Mouse (Mus musculus) lung, adult 2 months (tissue): ENCODE measurements around the gene Ckap2l. TPM values are rescaled to one million over a fixed set of nuclear protein-coding genes. Genes with fewer than 3 reads are reported as not detected.

ENCODE experiments used
- DNase-seq: peaks from one replicate; pipeline ENCODE4 v3.0.0; 2022
- H3K4me1 ChIP-seq: fragments of 200-500 bp; 2 replicates; pipeline ENCODE4 v1.6.1; 2011; ENCODE audit warnings: low read length; ENCODE audit not compliant: control insufficient read depth, insufficient read depth
- H3K4me3 ChIP-seq: fragments of 200-500 bp; replicated peaks from 2 replicates; pipeline ENCODE3; 2011; ENCODE audit warnings: low read depth, mild to moderate bottlenecking, control low read depth, low read length; ENCODE audit errors: extremely low read depth
- CTCF ChIP-seq: fragments of 200-500 bp; IDR thresholded peaks from 2 replicates; pipeline ENCODE4 v1.5.1; 2011; ENCODE audit warnings: mild to moderate bottlenecking, low read length, control low read depth; ENCODE audit not compliant: insufficient read depth
- POLR2A ChIP-seq: fragments of 200-500 bp; IDR thresholded peaks from 2 replicates; pipeline ENCODE4 v1.6.1; 2011; ENCODE audit warnings: low read depth, mild to moderate bottlenecking, control low read depth, low read length, borderline replicate concordance; ENCODE audit errors: extremely low read depth
- WGBS: fragments of 180-500 bp; shearing (Covaris S2); methylation state at CpG from one replicate; pipeline ENCODE4 v1.1.7; 2018; 5-methylcytosine and 5-hydroxymethylcytosine counted together
- polyA plus RNA-seq: library from polyadenylated mRNA; depleted of rRNA; stranded (reverse); fragments of >200 nt; gene quantifications from 2 replicates; pipeline ENCODE4 v1.2.3, GENCODE M21; 2012; rRNA removed

The Ckap2l gene
- polyA plus RNA-seq, 1 experiment, result 0.60 TPM

DNA sequence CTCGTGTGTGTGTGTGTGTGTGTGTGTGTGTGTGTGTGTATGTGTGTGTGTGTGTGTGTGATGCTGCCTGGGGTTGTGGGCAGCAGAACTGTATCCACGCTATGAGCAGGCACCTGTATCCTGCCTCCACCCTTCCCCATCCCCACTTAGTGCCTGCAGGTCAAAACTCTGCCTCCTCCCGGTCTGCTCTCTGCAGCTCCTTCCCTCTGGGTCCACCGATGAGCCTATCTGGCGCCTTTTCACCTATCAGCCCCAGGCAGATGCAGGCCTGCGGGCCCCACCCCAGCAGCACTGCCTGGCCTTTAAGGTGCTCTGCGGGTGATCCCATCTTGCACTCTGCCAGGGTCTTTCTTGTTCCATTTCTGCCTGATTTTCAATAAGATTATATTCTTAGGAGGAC is 69.3 kb downstream of the Ckap2l start:
- no peak for DNase-seq
- WGBS, result 71% methylated on average over 6 of the region's 7 CpGs
- Histone ChIP-seq H3K4me1 (no peaks in the 10 kb centered on the region), H3K4me3 (no peak overlapping the region)
- TF ChIP-seq CTCF (no peak), POLR2A (no peak)

DNA sequence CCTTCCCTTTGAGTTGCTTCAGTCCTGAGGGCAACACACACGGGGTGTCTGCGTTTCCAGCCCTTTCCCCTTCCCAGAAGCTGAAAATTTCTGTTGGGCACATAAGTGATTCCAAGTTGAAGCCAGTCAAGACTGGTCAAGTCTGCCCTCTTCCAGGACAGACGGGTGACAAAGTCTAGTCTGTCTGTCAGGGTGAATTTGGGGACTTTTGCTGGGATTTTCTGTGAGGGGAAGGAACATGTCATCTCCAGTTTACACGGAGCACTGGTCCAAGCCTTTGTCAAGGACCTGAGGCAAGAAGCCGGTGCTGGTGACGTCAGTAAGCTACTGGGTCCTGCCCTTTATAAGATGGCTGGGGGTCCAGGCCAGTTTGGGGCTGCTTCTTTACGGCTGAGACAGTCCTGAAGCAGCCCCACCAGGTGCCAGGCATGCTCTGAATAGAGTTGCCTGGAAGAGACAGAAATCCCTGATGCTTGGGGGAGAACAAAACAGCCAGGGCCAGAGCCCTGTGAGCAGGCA is 69.9 kb downstream of the Ckap2l start:
- H3K4me1 ChIP-seq, result no peaks in the 10 kb centered on the region
- no peak for DNase-seq
- WGBS, result 81% methylated on average over 7 of the region's 7 CpGs
- TF ChIP-seq POLR2A (no peak), CTCF (no peak)
- H3K4me3 ChIP-seq, result no peak overlapping the region

DNA sequence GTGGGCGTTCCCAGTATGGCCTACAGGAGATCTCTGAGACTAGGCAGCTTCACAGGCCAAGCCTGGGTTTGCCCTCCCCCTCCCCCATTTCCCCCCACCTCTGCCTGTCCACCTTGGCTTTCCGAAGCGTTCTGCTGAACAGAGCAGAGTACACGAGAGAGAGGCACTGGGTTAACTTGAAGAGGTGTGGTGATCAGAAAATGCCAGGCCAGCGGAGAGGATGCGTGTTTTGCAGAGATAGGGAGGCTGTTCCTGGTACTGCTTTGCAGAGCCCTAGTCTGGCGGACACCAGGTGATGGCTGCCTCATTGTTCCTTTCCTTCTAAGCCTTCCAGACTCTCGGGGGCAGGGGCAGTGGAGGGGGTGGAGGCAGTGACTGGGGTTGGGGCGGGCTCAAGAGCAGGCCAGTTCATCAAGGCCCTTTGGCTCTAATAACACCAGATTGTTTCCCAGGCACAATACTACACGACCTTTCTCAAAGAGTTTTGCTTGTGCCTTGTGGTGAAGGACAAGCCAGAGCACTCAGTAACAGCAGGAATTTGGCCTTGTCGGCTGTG is 70.6 kb downstream of the Ckap2l start:
- no peak overlapping the region for H3K4me3 ChIP-seq
- TF ChIP-seq POLR2A (no peak), CTCF (no peak)
- DNase-seq, result no peak
- no peaks in the 10 kb centered on the region for H3K4me1 ChIP-seq
- 67% methylated on average over 11 of the region's 11 CpGs for WGBS

DNA sequence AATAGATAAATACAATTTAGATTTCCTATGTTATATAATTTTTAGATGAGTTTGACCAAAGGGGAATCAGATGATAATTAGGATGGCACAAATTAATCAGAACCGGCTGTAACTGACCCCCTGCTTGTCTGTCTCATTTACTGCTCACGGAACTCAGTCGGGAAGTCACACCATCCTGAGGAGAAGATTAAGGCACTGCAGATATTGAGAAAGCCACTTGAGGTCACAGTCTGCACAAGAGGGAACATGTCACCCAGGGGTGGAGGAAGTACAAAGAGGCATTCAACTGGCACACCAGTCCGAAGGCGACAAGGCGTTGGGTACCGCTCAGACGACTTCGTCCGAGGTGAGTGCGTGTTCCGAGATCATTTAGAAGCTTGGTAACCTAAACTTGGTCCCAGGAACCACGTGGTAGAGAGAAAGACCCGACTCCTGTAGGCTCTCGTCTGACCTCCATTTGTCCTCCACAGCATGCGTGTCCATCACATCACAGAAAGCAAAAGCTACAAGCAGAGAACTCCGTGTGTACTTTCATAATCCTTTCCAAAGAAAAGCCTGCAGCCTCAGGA is 71.7 kb downstream of the Ckap2l start:
- TF ChIP-seq POLR2A (no peak), CTCF (no peak)
- H3K4me3 ChIP-seq, result no peak overlapping the region
- no peaks in the 10 kb centered on the region for H3K4me1 ChIP-seq
- WGBS, result 84% methylated on average over 17 of the region's 17 CpGs
- DNase-seq, result no peak

DNA sequence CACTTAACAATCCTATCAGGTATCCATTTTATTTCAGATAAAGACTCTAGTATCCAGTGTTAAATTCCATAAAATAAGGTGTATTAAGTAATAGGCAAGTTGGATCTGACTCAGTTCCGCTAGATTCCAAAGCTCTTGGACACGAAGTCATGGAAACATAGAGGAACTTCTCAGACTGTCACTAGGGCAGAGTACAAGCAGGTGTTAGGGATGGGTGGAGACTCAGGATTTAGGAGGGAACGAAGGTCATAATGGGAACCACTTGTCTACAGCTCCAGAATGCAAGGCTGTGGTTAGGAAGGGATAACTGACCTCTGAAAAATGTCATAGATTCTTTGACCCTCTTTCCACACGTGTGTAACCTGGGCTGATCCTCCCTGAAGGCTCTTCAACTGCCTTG is 72.8 kb downstream of the Ckap2l start:
- Histone ChIP-seq H3K4me3 (no peak overlapping the region), H3K4me1 (no peaks in the 10 kb centered on the region)
- no peak for DNase-seq
- no peak for TF ChIP-seq CTCF
- no peak for TF ChIP-seq POLR2A
- WGBS, result 75% methylated on average over 4 of the region's 4 CpGs

DNA sequence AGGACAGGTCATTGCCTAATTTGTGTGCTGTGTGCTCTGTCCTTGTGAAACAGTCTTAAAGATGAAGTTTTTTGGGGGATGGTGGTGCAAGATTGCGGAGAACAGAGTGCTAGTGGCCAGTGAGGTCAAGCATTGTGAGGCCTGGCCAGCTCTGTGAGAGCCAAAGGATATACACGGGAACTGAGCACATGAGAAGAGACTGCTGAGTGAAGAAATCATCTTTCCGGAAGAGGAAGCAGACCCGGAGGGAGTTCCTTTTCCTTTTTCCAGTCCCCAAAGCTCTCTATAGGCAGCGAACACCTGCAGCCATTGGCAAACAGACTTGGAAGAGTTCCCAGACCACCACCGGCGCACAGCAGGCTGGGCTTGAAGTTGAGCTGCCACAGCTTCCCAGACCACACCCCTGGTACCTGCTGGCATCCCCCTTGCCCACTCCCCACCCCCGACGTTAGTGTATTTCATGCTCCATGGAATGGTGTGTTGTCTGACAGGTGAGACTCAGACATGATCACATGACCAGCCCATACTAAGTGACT is 75.8 kb downstream of the Ckap2l start:
- TF ChIP-seq CTCF, result no peak
- no peak for TF ChIP-seq POLR2A
- no peak for DNase-seq
- H3K4me1 ChIP-seq, result no peaks in the 10 kb centered on the region
- no peak overlapping the region for H3K4me3 ChIP-seq
- 48% methylated on average over 9 of the region's 9 CpGs for WGBS

DNA sequence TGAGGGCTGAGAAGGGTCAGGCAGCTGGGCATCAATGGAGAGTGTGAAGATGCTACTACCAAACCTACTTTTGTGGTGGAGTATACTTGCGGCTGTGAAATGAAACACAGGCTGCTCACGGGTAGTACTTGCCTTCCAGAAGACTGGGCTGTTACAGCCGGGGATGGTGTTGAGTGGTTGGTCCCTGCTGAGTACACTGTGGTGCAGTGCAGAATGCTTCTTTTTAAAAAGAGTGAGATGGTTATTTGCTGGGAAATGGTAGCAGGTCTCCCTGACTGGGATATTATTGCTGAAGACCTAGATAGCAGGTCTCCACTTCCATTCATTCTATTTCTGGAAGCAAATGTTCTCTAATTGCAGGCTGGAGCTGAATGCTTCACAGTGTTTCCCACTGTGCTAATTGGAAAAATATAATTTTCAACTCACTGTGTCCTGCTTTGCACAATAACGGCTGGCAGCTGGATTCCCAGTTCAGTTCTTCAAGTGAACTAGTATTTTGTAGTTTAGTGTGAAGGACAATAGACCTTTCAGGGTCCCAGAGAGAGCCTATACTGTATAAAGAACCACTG is 78.4 kb downstream of the Ckap2l start:
- no peak for DNase-seq
- Histone ChIP-seq H3K4me1 (no peaks in the 10 kb centered on the region), H3K4me3 (no peak overlapping the region)
- no peak for TF ChIP-seq POLR2A
- no peak for TF ChIP-seq CTCF
- 87% methylated on average over 4 of the region's 4 CpGs for WGBS

Other genes starting within 250 kb of the Ckap2l start
- gene Vinac1, start 249.0 kb downstream of the Ckap2l start, polyA plus RNA-seq, result 0.07 and 0.09 TPM in 2 replicates
- gene Ttl, start 231.3 kb downstream of the Ckap2l start, polyA plus RNA-seq, result 9.3 and 11.0 TPM in 2 replicates
- gene Polr1b, start 196.2 kb downstream of the Ckap2l start, polyA plus RNA-seq, result 12.3 and 14.9 TPM in 2 replicates
- gene Chchd5, start 167.5 kb downstream of the Ckap2l start, polyA plus RNA-seq, result 22.5 and 24.7 TPM in 2 replicates
- gene Slc20a1, start 98.4 kb downstream of the Ckap2l start, polyA plus RNA-seq, result 17.1 and 23.3 TPM in 2 replicates
- gene Il1a, start 12.8 kb upstream of the Ckap2l start, polyA plus RNA-seq, result 1.3 and 2.7 TPM in 2 replicates
- gene Il1b, start 73.9 kb upstream of the Ckap2l start, polyA plus RNA-seq, result 3.1 and 7.1 TPM in 2 replicates
- gene F830045P16Rik, start 239.4 kb upstream of the Ckap2l start, polyA plus RNA-seq, result not detected in 2 replicates